Mouse (Mus musculus): Measurements from ENCODE around the gene BC025446. TPM values are rescaled to one million over a fixed set of nuclear protein-coding genes. Genes with fewer than 3 reads are reported as not detected.

The BC025446 gene
- polyA plus RNA-seq, 1 experiment from 2014 or later: 5.1 TPM

DNA sequence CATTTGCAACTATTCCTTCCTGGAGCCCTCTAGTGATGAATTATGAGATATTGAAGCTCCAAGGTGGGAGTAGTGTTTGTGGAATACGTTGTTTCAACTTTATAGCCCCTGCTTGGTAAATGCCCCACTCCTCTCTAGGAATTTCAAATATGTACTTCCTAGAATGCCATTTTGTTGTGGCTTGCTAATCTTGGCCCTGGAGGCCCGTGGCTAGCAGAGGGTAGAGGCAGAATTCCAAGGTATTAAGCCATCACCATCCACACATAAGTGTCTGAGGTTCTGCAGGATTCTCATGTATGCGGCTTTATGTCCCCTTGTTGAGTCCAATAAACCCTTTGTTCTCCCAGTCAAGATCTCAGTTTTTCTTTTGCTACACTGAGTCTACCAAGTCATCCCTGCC lies 55.7 kb downstream of the BC025446 start:
- no peak for ATAC-seq (ENCODE audit: insufficient read depth, low FRiP score)
- Histone ChIP-seq H3K9ac (ENCODE audit: low read length) (no peak overlapping the region), H3K9me3 (replicated peaks; ENCODE audit: control insufficient read depth, low read length) (no peaks in the 10 kb centered on the region), H3K4me3 (replicated peaks; ENCODE audit: low read length) (no peak overlapping the region), H3K27ac (ENCODE audit: low read length) (no peak overlapping the region), H3K27me3 (ENCODE audit: control insufficient read depth, insufficient read depth, low read length) (no peaks in the 10 kb centered on the region), H3K4me1 (ENCODE audit: control insufficient read depth, insufficient read depth, low read length) (no peaks in the 10 kb centered on the region), H3K4me2 (ENCODE audit: low read depth, low read length) (no peak overlapping the region), H3K36me3 (ENCODE audit: control insufficient read depth, insufficient read depth, low read length) (no peaks in the 10 kb centered on the region)
- WGBS: 60% methylated on average over 3 of the region's 3 CpGs

Other genes starting within 250 kb of the BC025446 start
- not detected in 2 replicates for gene Ly6i, start 232.9 kb upstream of the BC025446 start, polyA plus RNA-seq (2015; fragmentation: Nextera tagmentation; extraction: Ambion mirVana)
- 11.4 and 16.3 TPM in 2 replicates for gene Ly6a, start 218.3 kb upstream of the BC025446 start, polyA plus RNA-seq (2015; fragmentation: Nextera tagmentation; extraction: Ambion mirVana)
- 19.7 and 22.0 TPM in 2 replicates for gene Ly6c1, start 167.5 kb upstream of the BC025446 start, polyA plus RNA-seq (2015; fragmentation: Nextera tagmentation; extraction: Ambion mirVana)
- gene Ly6c2, start 104.4 kb upstream of the BC025446 start, polyA plus RNA-seq (2015; fragmentation: Nextera tagmentation; extraction: Ambion mirVana): 6.1 and 9.8 TPM in 2 replicates
- gene Ly6g, start 61.1 kb upstream of the BC025446 start, polyA plus RNA-seq (2015; fragmentation: Nextera tagmentation; extraction: Ambion mirVana): 1.4 and 1.7 TPM in 2 replicates
- gene Ly6f, start 52.0 kb downstream of the BC025446 start, polyA plus RNA-seq (2015; fragmentation: Nextera tagmentation; extraction: Ambion mirVana): not detected in 2 replicates